Mouse (Mus musculus): Measurements from ENCODE around the gene Dab2ip.

The Dab2ip gene

DNA sequence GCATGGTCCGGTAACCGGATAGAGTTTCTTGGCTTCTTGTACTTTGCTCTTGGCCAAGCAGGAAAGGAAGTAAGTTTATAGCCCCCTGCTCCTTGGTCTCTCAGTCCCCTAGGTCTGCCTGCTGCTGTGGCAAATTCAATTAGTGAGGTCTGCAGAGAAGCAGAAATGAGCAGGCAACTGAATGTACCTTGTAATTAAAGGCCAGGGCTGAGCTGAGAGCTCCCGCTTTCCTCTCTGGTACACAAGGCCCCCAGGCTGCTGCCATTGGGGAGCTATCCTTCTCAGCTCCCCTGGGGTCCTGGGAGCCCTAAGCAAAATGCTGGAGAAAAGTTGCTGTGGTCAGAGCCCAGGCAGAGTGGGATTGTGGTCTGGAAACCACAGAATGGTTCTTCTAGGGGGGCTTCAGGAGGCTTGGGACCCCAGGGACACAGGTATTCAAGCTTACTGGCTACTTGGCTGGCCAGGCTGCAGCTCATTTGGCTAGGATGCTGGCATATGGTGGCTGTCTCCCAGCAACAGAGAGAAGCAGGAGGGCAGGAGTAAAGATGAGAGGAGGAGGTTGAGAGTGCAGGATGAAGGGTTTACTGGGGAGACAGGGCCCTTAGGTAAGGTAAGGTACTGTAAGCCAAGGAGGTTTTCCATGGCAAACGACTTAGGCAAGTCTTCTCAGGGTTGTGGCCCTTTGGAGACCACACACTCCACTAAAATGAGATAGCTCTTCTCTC, 922 bp downstream of the Dab2ip start:
- DNase-seq (ENCODE audit: low spot score in 2 of 2), result no peak

DNA sequence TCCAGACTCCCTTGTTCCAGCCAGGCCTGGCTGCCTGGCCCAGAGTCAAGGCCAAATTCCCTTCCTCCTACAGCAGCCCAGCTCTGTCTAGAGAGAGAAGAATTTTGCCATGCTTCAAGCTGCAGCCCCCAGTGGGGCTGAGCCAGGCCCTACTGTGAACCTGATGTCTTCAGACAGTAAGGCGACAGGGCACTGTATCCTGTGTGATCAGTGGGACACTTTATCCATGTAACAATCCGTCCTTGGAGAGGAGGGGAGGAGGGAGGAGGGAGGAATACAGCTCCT, 1.4 kb downstream of the Dab2ip start:
- DNase-seq (ENCODE audit: low spot score in 2 of 2), result peak in 1 of 2 experiments; percentile 31

DNA sequence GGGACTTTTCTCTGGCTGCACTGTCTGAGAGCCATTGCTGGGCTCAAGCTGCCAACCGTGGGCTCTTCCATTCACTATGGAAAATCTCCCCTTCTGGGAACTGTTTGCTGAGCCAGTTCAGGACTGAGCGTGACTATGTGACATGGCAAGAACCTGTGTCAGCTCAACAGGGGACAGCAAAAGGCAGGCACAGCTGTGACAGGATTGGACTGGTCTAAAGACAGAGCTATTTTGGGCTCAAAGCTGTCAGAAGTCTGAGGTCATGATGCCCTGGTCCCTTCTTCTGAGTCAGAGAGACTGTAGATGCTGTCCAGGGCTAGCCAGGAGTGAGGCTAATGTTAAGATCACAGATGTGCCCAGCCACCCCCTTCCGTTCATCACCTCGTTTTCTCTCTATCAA, 5.7 kb downstream of the Dab2ip start:
- no peak for DNase-seq (ENCODE audit: low spot score in 2 of 2)

DNA sequence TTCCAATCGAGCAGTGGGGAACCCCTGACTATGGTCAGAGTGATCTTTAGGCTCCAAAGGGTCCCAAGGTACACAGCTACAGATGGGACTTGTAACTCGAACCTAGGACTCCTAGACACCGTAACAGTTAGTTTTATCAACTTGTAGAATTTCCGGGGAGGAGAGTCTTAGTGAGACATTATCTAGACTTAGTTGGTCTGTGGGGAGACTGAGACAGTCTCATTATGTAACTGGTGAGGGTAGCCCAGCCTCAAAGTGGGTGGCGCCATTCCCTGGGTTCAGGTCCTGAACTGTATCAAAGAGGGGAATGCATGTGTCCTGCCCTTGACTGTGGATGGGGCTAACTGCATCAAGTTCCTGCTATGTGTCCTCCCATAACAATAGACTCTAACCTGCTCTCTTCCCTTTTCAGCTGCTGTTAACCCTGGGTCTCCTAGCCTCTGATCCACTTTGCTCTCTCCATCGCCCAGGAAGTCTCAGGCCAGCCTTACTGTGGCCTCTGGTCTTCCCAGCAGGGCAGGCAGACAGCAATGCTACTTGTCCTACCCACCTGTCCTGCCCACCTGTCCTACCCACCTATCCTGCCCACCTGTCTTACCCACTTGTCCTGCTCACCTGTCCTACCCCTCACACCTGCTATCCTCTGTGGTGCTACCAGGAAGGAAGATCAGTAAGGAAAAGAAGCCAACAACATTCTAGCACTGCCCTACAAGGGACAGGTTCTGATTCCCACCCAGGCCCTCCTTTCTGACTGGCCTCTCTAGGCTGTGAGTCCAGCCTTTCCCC, 7.2 kb downstream of the Dab2ip start:
- DNase-seq (ENCODE audit: low spot score in 2 of 2), result no peak

DNA sequence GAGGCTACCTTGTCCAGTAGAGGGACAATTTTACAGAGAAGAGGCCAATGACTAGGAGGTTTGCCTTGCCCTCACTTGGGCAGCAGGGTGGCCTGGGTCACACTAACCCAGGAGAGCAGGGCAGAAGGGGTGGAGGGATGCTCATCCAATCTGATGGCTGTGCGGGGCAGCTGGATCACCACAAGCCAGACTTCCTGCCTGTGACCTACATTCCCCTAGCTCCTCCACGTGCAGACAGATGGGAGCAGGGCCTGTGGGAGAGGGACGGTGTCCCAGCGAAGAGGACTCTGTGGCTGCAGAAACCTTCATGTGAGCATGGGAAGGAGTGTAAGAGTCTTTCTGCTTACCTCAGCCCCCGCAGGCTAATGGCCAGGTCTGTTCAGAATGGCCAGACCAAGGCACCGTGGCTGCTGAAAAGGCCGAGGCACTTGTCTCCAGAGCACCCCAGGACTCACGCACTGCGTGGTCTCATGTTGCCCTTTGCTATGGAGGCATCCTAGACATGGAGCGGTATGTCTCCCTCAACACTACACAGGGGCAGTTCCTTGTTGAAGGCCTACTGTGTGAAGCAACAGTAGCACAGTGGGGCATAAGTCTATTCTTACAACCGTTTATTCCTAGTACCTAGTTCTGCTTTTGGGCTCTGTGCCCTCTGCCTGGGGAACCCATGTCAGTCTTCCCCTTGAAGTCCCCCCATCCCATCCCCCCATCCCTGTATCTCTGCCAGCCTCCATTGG, 9.1 kb downstream of the Dab2ip start:
- no peak for DNase-seq (ENCODE audit: low spot score in 2 of 2)

DNA sequence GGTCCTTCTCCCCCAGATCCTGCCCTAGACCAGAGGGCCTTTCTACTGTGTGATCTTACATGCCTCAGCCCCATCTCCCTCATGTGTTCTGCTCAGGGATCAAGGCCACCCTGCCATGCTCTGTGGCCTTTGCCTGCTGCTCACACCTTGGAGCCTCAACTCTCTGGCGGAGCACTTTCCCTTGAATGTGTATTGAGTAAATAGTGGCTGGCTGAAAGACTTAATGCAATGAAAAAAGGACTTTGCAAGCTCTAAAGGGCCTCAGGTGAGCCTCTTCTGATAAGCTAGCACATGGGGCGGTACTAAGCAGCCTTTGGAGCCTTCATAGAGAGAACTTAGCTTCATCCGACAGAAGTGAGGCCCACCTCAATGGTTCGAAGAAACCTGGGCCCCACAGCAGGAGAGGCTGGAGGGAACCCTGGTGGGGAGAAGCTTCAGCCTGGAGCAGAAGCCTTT, 9.7 kb downstream of the Dab2ip start:
- DNase-seq (ENCODE audit: low spot score in 2 of 2), result no peak

DNA sequence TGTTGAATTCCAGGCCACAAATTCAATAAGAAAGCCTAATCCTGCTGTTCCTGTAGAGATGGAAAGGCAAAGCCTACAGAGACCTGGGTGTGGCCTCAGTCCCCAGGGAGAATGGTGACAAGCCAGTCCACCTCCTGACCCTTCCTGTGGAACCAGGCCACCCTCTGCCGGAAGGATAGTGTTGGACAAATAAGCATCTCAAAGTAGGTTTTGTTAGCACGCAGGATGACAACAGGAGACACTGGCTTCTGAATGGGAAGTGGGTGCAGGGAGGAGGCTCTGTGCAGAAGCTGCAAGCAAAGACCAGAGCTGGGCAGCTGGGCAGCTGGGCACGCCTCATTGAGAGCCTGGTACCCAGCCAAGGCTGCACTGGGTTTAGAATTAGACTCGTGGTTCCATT, 12.7 kb downstream of the Dab2ip start:
- DNase-seq (ENCODE audit: low spot score in 2 of 2), result no peak

DNA sequence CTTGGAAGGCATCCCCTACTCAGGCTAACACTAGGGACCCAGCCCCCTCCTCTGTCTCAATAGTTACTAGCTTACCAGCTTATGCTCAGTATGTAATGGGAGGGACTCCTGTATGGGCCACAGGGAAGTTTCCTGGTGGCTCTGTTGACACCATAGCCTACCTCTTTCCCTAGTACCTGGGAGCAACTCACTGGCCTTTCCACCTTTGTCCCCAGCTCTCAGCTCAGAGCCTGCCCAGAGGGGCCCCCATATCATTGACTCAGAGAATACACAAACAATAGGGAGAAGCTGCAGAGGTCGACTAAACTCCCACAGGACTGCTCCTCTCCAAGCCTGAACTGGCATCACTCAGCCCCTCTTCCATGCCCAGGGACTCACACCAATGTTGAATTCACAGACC, 16.6 kb downstream of the Dab2ip start:
- no peak for DNase-seq (ENCODE audit: low spot score in 2 of 2)

DNA sequence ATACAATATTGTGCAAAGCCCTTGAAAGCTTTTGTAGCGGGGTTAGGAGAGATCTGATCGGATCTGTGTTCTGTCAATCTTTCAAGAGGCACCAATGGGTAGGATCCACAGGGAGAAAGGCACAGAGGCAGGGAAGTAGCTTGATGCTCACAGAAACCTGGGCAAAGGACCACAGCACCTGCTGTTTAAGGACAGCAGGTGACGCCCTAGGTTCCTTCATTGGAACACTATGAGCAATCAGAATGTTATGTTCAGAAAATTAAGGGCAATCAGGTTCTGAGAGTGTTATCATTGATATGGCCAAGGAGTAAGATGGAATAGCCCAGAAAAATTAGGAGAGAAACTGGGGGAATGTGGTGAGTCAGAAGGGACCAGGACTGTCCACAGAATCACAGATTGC, 18.6 kb downstream of the Dab2ip start:
- DNase-seq (ENCODE audit: low spot score in 2 of 2), result no peak

DNA sequence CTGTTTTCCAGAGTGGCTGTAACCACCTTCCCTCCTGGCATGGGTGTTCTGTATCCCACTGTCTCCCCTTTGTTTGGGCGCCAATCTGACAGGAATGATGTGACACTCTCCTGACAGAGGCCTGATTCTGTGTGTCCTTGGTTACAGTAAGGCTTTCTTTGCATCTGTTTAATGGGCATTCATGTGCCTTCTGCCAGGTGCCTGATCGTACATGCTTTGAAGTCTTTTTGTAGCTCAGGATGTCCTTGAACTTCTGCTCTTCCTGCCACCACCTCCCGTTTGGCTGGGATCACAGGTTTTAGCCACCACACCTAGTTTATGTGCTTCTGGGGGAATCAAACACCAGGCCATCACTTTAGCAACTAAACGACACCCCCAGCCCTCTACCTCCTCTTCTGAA, 22.0 kb downstream of the Dab2ip start:
- no peak for DNase-seq (ENCODE audit: low spot score in 2 of 2)

DNA sequence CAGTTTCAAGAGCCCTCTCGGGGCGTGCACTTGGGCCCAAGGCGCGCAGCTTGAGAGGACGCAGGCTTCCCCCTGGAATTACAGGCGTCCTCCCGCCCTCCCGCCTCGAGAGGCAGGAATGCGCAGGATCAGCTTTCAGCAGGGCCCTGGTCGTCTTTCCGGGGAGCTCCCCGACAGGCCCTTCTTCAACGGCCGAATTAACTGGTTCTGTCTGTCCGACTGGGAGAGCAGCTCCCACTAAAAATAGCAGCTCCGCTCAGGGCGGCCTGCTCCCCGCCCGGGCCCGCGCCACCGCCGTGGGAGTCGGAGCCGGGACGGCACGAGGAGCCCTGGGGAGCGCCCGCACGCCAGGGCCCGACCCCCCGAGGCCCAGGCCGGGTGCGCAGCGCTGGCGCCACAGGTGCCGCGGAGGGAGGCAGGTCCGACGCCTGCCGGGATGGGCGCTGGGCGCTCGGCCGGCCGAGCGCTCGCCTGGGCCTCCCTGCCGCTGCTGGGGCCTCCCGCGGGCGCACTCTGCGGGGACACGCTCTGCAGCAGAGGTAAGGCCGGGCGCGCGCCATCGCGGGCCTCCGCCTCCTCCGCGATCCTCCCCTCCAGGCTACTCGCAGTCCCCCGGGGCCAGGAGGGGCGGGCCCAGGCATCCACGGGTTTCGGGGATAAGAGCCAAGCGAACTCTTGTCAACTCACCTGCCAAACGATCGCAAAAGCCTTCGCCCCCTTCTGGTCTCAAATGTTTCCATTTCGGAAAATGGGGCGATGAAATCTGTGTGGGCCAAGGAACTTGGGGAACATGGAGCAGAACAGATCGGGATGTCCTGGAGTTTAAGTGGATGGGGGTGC, 23.7 kb downstream of the Dab2ip start:
- DNase-seq (ENCODE audit: low spot score in 2 of 2), result no peak

DNA sequence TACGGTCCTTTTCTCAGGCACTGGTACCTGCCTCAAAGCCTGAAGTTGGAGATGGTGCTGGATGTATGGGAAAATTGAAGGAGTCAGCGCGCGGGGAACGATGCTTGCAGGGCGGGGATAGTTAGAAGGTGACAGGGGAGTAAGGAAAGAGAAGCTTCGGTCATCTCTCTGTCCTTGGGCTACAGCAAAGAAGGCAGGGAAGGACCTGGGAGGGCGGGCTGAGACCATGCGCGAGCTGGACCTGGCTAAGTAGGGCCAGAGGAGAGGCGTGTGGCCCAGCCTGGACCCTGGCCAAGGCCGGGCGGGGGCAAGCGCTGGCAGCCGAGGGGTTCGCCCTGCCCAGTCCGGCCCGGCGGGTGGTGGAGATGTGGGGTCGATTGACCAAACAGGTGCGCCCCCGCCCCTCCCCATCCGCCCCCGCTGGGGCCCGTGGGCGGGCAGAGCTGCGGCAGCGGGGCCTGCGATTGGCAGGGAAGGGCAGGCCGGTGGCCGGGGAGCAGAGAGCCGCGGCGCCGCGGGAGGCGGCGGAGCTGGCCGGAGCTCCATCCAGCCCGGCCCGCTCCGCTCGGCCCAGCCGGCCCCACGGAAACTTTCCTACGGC, 24.4 kb downstream of the Dab2ip start:
- peak in 1 of 2 experiments; percentile 55 for DNase-seq (ENCODE audit: low spot score in 2 of 2)

DNA sequence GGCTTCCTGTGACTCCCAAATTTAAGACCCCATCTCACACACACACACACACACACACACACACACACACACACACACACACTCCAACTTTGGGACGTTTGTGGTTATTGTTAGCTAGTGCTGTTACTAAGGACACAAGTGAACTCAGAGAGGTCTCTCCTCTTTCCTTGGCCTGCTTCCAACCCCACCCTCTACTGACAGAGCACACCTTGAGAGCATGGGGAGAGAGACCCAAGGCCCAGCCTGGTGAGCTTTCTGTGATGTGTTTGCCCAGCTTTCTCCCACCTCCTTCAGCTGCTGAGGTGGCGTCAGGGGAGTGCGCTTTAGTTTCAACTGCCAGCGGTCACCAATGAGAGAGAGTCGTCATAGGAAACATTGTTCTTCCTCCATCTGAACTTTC, 25.3 kb downstream of the Dab2ip start:
- no peak for DNase-seq (ENCODE audit: low spot score in 2 of 2)

DNA sequence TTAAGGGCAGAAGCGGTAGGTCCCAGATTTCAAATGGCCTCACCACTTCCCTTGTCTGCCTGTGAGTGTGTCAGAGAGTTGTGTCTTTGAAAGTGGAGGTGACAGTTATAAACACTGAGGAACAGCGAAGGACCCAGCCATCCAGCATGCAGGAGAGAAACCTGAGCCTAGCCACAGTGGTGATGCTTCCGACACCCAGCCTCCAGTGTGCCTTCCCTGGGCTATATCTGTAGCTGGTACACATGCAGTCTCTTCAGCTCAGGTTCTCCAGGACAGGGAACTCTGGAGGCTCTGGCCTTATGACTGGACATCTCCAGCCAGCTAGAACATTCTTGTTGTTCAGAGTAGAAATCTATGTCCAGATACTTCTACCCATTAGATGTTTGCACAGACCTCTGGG, 25.9 kb downstream of the Dab2ip start:
- DNase-seq (ENCODE audit: low spot score in 2 of 2), result no peak

DNA sequence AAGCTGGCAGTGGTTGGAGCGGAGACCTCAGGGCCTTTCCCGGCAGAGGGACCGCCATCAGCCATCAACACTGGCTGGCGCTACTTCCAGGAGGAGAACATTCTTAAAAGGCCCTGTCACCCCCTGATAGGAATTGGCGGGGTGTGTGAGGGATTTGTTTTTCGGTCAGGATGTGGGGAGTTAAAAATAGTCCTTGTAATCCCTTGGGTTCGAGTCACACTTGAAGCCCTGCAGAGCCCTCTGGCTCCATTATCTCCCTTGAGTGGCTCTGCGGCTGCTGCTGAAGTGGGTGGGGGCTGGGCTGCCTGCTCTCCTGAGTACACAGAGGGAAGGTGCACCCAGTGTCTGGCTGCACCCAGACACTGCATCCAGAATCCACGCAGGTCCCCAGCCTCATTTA, 30.3 kb downstream of the Dab2ip start:
- DNase-seq (ENCODE audit: low spot score in 2 of 2), result no peak

DNA sequence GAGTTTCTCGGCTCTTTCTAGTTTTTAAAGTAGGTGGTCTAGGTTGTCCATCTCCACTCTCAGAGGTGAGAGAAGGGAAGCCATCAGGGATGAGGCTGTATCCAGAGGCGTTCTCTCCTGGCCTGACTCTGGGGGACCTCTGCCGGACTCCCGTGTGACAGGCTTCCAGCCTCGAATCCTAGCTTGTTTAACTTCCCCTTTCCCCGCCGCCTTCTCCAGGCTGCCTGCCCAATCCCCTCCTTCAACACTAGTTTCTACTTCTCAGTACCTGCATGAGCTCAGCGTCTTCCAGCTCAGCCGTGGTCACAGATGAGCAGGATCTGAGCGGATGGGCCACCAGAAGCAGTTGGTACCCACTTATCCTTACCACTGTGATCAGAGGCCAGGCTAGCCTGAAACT, 31.3 kb downstream of the Dab2ip start:
- no peak for DNase-seq (ENCODE audit: low spot score in 2 of 2)

DNA sequence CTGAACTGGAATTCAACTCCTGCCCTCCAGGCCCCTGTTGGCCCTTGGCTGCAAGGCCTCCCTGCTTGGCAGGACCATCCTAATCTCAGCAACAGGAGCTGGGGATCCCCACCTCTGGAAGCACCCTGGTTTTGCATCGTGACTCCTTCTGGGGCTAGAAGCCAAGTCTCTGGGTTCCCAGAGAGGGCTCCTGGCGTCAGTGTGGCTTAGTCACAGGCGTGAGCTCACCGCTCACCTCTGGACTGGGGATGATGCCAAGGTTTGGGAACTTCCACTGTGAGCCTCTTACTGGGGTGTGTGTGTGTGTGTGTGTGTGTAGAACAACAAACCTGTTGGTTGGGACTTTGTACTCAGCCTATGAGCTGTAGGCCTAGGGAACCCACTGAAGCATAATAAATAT, 31.7 kb downstream of the Dab2ip start:
- DNase-seq (ENCODE audit: low spot score in 2 of 2), result no peak

DNA sequence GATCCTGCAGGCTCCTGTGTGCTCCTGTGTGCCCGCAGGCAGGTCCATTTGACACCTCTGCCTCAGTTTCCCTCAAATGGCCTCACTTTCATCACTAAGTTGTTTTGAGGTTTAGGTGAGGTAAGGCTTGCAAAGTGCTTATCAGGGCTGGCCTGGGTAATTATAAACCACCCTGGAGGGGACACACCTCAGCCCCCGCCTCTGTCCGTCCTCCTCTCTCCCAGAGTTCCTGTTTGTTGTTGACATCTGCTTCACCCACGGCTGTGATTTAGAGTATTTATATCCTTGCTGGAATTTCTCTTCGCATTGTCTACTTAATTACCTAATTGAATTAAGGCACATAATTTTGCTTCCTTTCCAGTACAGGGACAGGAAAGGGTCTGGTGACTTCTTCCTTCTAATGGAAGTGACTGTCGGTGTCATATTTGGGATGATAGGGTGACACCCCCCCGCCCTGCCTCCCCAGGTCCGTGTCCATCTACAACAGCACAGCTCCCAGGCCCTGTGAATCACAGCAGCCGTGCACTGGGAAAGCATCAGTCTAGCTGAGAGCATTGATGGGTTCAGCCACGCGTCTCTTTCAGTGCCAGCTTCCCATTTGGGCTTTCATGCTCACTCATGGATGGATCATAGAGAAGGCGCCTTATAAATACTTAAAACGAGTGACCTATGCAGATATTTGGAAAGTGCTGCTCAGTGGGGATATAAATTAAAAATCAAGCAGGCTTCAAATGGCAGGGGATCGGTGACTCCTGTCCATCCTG, 34.1 kb downstream of the Dab2ip start:
- no peak for DNase-seq (ENCODE audit: low spot score in 2 of 2)

DNA sequence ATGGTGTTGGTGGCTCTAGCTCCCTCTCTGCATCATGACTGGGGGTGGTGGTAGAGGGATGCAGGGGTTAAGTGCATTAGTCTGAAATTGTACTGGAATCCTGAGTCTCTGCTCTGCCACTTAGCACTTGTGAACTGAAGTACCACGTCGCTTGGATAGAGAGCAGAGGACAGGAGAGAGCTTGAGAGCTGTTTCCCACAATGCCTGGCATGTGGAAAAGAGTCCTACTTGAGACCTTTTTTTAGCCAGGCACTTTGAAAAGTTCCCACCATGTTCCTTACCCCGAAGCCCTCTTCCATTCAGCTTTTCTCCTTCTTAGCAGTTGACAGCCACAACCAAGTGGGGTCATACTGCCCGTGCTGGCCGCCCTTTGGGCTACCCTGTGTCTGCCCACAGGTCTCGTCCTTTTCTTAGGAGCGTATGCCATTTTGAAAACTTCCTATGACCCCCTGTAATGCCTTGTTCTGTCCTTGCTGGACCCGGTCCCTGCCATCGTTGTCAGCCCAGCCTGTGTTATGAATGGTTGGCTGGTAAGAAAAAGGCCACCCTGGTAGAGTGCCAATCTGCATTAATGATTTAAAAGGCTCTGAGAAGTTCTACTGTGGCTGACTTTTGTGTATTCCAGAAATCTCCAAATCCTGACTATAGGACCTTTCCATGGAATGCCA, 34.8 kb downstream of the Dab2ip start:
- no peak for DNase-seq (ENCODE audit: low spot score in 2 of 2)

DNA sequence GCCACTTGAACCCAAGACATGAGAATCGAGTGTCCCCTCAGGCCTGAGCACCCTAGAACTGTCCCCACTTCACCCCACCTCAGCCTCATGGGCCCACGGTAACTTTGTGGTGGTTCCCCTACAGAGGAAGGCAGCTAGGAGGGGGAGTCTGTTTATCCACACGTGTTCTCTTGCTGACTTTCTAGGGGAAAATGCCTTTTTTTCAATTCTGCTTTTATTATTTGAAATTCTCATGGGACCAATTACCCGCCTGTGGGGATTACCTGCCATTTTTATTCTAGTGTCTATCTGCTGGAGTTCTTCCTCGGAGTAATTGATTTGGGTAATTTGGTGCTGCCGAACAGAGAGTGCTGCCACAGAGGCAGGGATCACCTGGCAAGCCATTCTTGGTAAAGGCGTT, 35.8 kb downstream of the Dab2ip start:
- DNase-seq (ENCODE audit: low spot score in 2 of 2), result no peak
